In genomic region chr13:69481026-69481425, GRCm38 (mm10) we compare ENCODE assay signal across 8 mouse cellular contexts. TPM values are rescaled to one million over a fixed set of nuclear protein-coding genes. Genes with fewer than 3 reads are reported as not detected.
A peak's percentile ranks its signal among the peaks of the same experiment; 100 is the strongest.
DNase-seq lines count a peak whose midpoint lies in the region; ATAC-seq and TF ChIP-seq lines count a peak whose summit lies in the region.

No protein-coding gene starts in this region.

- peaks cover 3% of the 10 kb centered on the region; the same call in 1 of the 2 replicates for H3K4me1 ChIP-seq in kidney, postnatal 0 days (replicated peaks; ENCODE audit: insufficient read depth, low read length)
- H3K4me1 ChIP-seq in olfactory bulb, adult 2 months (ENCODE audit: control insufficient read depth, insufficient read depth, low read length), result peaks cover 21% of the 10 kb centered on the region

- H3K27me3 ChIP-seq in kidney, postnatal 0 days (ENCODE audit: insufficient read depth, low read length), result peaks cover 25% of the 10 kb centered on the region

- WGBS in kidney, postnatal 0 days, result 10% methylated on average over 8 of the region's 8 CpGs
- WGBS in olfactory bulb, adult 2 months, result 7% methylated on average over 8 of the region's 8 CpGs

- no peaks in the 10 kb centered on the region for H3K9me3 ChIP-seq in kidney, postnatal 0 days (replicated peaks; ENCODE audit: low read length)

- peak; percentile 39 for DNase-seq in kidney, adult 18-20 months
- DNase-seq in kidney, postnatal 10 days, result no peak
- DNase-seq in cerebellum, postnatal 14 days, result peak; percentile 46 to 49
- peak; percentile 18 to 52 for DNase-seq in heart, adult 9 months (ENCODE audit: low spot score in 2 of 2)
- peak; percentile 24 for DNase-seq in kidney, postnatal 0 days (ENCODE audit: low spot score)
- DNase-seq in urinary bladder, adult 18-20 months (ENCODE audit: low spot score in 2 of 2), result no peak

- no peak for TF ChIP-seq CTCF in kidney, postnatal 0 days (IDR thresholded peaks at IDR 0.05; ENCODE audit: low read depth)
- TF ChIP-seq CTCF in olfactory bulb, adult 2 months (IDR thresholded peaks at IDR 0.05; ENCODE audit: insufficient read depth, low read depth, low read length), result no peak

- no peak overlapping the region for H3K4me3 ChIP-seq in kidney, postnatal 0 days (replicated peaks; ENCODE audit: low read depth, low read length)
- no peak overlapping the region for H3K4me3 ChIP-seq in olfactory bulb, adult 2 months (ENCODE audit: insufficient read depth, low read depth, low read length)

- H3K4me2 ChIP-seq in kidney, postnatal 0 days (ENCODE audit: low read length), result peak overlapping the region; percentile 63; the same call in 1 of the 2 replicates

- H3K36me3 ChIP-seq in kidney, postnatal 0 days (ENCODE audit: insufficient read depth, low read length), result no peaks in the 10 kb centered on the region

- no peak overlapping the region for H3K27ac ChIP-seq in kidney, postnatal 0 days
- H3K27ac ChIP-seq in olfactory bulb, adult 2 months (ENCODE audit: insufficient read depth, low read depth, low read length), result peak overlapping the region; percentile 90

- no peak for TF ChIP-seq POLR2A in olfactory bulb, adult 2 months (IDR thresholded peaks at IDR 0.05; ENCODE audit: insufficient read depth, low read depth, low read length)

- no peak for ATAC-seq in kidney, postnatal 0 days (replicated peaks; ENCODE audit: low FRiP score, low read depth)
- ATAC-seq in megakaryocyte-erythroid progenitor cell, adult 5-6 weeks (replicated peaks; ENCODE audit: low FRiP score, low TSS enrichment, poor library complexity, severe bottlenecking), result no peak

- H3K9ac ChIP-seq in kidney, postnatal 0 days (ENCODE audit: low read depth, low read length), result no peak overlapping the region

RNA-seq across cellular contexts. Expression of gene Nsun2, which starts 52.5 kb away (rescaled TPM):
- 82.0 and 86.6 TPM in 2 replicates for polyA plus RNA-seq in kidney, postnatal 0 days (2015; fragmentation: Nextera tagmentation; extraction: Ambion mirVana)
- polyA plus RNA-seq in olfactory bulb, adult 2 months (2012; ENCODE audit: insufficient read depth, insufficient read length, low replicate concordance, missing spikeins), result not detected in 2 replicates
- total RNA-seq in megakaryocyte-erythroid progenitor cell, adult 5-6 weeks (2014; fragmentation: Nextera tagmentation), result 194 and 202 TPM in 2 replicates
- 324 and 335 TPM in 2 replicates for total RNA-seq in megakaryocyte-erythroid progenitor cell, adult 5-6 weeks (2017)

RNA-seq across cellular contexts. Expression of gene Tent4a, which starts 53.4 kb away (rescaled TPM):
- 4.7 and 5.0 TPM in 2 replicates for polyA plus RNA-seq in kidney, postnatal 0 days (2015; fragmentation: Nextera tagmentation; extraction: Ambion mirVana)
- not detected in 2 replicates for polyA plus RNA-seq in olfactory bulb, adult 2 months (2012; ENCODE audit: insufficient read depth, insufficient read length, low replicate concordance, missing spikeins)
- 19.5 and 24.2 TPM in 2 replicates for total RNA-seq in megakaryocyte-erythroid progenitor cell, adult 5-6 weeks (2014; fragmentation: Nextera tagmentation)
- 13.5 and 14.0 TPM in 2 replicates for total RNA-seq in megakaryocyte-erythroid progenitor cell, adult 5-6 weeks (2017)

Comparison
In these comparisons a context has a peak if more than half of its experiments do, and no peak if none do; other contexts are left out.
1. DNase-seq: peak in kidney, adult 18-20 months (single experiment), cerebellum, postnatal 14 days (2 of 2), heart, adult 9 months (2 of 2) and kidney, postnatal 0 days (single experiment); none in kidney, postnatal 10 days (single experiment) and urinary bladder, adult 18-20 months (0 of 2).